Mouse (Mus musculus) bone marrow macrophage, adult 2 months (primary cell): ENCODE data around the gene Nalcn. TPM values are rescaled to one million over a fixed set of nuclear protein-coding genes. Genes with fewer than 3 reads are reported as not detected.

Source experiments
- H3K27ac ChIP-seq: 2 replicates; pipeline ENCODE4 v1.5.1; 2012; ENCODE audit warnings: low read depth, low read length; ENCODE audit not compliant: insufficient read depth
- H3K4me1 ChIP-seq: 2 replicates; pipeline ENCODE4 v1.6.1; 2012; ENCODE audit warnings: low read length; ENCODE audit not compliant: control insufficient read depth, insufficient read depth
- H3K4me3 ChIP-seq: 2 replicates; pipeline ENCODE4 v1.5.1; 2012; ENCODE audit warnings: mild to moderate bottlenecking, low read length, moderate library complexity; ENCODE audit not compliant: insufficient read depth
- CTCF ChIP-seq: IDR thresholded peaks from 2 replicates; pipeline ENCODE4 v1.5.1; 2012; ENCODE audit warnings: low read depth, mild to moderate bottlenecking, low read length, moderate library complexity
- POLR2A ChIP-seq: IDR thresholded peaks from 2 replicates; pipeline ENCODE4 v1.6.1; 2012; ENCODE audit warnings: mild to moderate bottlenecking, low read depth, low read length, borderline replicate concordance
- polyA plus RNA-seq: library from polyadenylated mRNA; stranded (reverse); fragments of >200 nt; gene quantifications from 2 replicates; pipeline ENCODE4 v1.2.4, GENCODE M21; 2012; ENCODE audit not compliant: missing spikeins, insufficient read depth, insufficient read length

Nalcn gene
- polyA plus RNA-seq, 1 experiment, result not detected

- no peaks in the 10 kb centered on the region for H3K4me1 ChIP-seq
- H3K4me3 ChIP-seq, result no peak overlapping the region
- no peak overlapping the region for H3K27ac ChIP-seq
- TF ChIP-seq POLR2A (no peak), CTCF (no peak)
These were observed 295.1 kb downstream of the Nalcn start for GRCm38 (mm10) chr14:123331841-123332240.

GRCm38 (mm10) chr14:123314369-123314768, 312.6 kb downstream of the Nalcn start:
- TF ChIP-seq CTCF, result no peak
- TF ChIP-seq POLR2A, result no peak
- Histone ChIP-seq H3K4me3 (no peak overlapping the region), H3K4me1 (no peaks in the 10 kb centered on the region), H3K27ac (no peak overlapping the region)

DNA sequence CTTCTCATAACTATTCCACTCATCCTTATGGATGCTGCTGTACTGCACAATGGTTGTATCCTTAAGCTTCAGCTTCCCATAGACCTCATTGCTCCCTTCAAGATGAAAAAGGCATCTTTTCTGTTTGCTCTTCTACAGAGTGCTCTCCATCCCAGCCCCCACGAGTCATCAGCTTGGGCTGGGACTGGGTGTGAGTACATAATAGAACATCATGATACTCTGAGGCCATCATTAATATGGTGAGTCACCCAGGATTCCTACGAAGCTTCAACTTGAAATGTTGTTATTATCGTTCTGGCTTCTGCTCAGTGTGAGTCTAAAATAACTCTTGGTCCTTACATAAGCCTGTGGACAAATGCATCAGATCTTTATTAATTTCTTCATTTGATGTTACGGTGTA, 314.6 kb downstream of the Nalcn start:
- no peak overlapping the region for H3K27ac ChIP-seq
- H3K4me1 ChIP-seq, result no peaks in the 10 kb centered on the region
- TF ChIP-seq CTCF, result no peak
- no peak for TF ChIP-seq POLR2A
- no peak overlapping the region for H3K4me3 ChIP-seq

GRCm38 (mm10) chr14:123296068-123296467, 330.9 kb downstream of the Nalcn start:
- Histone ChIP-seq H3K27ac (no peak overlapping the region), H3K4me1 (no peaks in the 10 kb centered on the region), H3K4me3 (no peak overlapping the region)
- TF ChIP-seq POLR2A (no peak), CTCF (no peak)

DNA sequence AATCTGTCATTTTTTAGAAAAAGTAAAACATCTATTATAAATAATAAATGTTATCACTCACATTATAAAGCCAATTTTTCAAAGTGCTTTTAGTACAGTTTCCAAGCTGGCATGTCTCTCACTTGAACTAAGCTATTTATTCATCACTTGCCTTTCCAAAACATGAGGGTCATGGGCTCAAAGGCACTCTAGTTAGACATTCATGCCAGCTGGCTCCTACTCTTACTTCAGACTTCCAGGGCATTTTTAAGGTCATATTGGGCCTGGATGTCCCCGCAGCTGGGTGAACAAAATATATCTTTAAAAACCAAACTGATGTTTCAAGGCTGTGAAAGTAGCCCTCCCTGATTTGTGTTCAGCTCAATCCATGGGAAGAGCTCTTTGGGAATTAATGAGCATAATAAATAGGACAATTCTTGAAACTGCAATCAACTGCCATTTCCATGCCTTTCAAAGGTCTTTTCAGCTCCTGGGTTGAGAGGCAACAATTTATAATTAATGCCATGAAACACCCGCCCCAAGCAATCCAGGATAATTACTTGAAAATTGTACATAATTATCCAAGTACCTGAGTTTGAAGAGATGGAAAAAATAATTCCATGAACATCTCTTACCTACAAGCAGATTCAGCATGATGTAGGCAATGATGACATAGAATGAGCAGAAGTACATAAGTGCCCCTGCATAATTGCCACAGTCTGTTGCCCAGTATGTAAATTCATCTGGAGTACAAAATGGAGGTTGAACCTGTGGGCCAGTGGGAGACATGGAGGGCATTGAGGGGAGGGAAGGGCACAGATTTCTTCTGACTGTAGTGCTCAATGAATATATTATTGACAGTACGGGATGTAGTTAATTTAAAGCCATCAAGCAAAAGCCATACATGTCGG, 335.6 kb downstream of the Nalcn start:
- TF ChIP-seq POLR2A, result no peak
- TF ChIP-seq CTCF, result no peak
- no peak overlapping the region for H3K4me3 ChIP-seq
- no peak overlapping the region for H3K27ac ChIP-seq
- H3K4me1 ChIP-seq, result no peaks in the 10 kb centered on the region

DNA sequence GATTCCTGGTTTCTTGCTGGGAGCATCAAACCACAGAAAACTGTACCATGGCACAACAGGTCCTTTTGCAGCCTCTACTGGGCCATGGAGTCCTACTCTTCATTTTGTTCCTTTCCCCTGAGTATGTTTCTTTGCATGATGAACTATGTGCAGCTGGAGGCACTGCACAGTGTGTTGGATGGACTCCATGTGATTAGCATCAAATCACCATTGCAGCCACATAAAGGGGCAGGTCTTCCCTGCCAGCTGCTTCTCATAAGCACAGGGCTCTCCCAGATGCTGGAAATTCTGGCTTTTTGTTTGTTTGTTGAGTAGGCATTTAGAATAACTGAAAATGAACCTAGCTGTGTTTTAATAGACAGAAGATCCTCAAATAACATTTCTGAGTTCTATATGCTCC, 344.8 kb downstream of the Nalcn start:
- H3K4me1 ChIP-seq, result no peaks in the 10 kb centered on the region
- no peak overlapping the region for H3K27ac ChIP-seq
- no peak for TF ChIP-seq POLR2A
- TF ChIP-seq CTCF, result no peak
- H3K4me3 ChIP-seq, result no peak overlapping the region

DNA sequence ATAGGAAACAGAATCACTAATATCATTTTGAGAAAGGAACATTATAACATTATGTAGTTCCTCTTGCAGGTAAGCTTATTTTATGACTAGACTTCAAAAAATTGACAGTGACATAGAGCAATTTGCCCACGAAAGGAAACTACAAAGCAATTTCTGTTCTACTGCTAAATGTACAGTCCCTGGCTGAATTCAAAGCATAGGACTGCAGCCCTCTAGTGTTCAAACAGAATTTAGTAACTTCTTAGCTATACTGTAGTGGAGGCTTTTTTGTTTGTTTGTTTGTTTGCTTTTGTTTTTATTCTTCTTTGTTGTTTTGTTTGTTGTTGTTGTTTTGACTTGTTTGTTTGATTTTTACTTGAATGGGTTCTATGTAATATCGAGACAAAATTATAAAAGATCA, 354.8 kb downstream of the Nalcn start:
- no peak for TF ChIP-seq POLR2A
- no peak for TF ChIP-seq CTCF
- Histone ChIP-seq H3K27ac (no peak overlapping the region), H3K4me3 (no peak overlapping the region), H3K4me1 (no peaks in the 10 kb centered on the region)

GRCm38 (mm10) chr14:123240738-123241137, 386.2 kb downstream of the Nalcn start:
- TF ChIP-seq CTCF (no peak), POLR2A (no peak)
- Histone ChIP-seq H3K4me1 (no peaks in the 10 kb centered on the region), H3K4me3 (no peak overlapping the region), H3K27ac (no peak overlapping the region)

- no peak for TF ChIP-seq CTCF
- TF ChIP-seq POLR2A, result no peak
- H3K4me3 ChIP-seq, result no peak overlapping the region
- no peak overlapping the region for H3K27ac ChIP-seq
- H3K4me1 ChIP-seq, result no peaks in the 10 kb centered on the region
These were observed 387.0 kb downstream of the Nalcn start for GRCm38 (mm10) chr14:123239945-123240344.

- H3K4me1 ChIP-seq, result no peaks in the 10 kb centered on the region
- H3K27ac ChIP-seq, result no peak overlapping the region
- TF ChIP-seq CTCF (no peak), POLR2A (no peak)
- no peak overlapping the region for H3K4me3 ChIP-seq
These were observed 389.9 kb downstream of the Nalcn start for GRCm38 (mm10) chr14:123237002-123237401.
